Mouse (Mus musculus) cerebellum, adult 2 months (tissue): ENCODE results near the gene Golga4.

Experiments used
- CTCF ChIP-seq: fragments of 200-500 bp; IDR thresholded peaks from 2 replicates; pipeline ENCODE4 v1.5.1; 2011; ENCODE audit warnings: low read depth, mild to moderate bottlenecking, control low read depth, low read length, moderate library complexity, borderline replicate concordance; ENCODE audit not compliant: insufficient read depth
- POLR2A ChIP-seq: fragments of 200-500 bp; IDR thresholded peaks from 2 replicates; pipeline ENCODE4 v1.6.1; 2011; ENCODE audit warnings: low read length, control low read depth, borderline replicate concordance; ENCODE audit not compliant: insufficient read depth

- TF ChIP-seq CTCF (no peak), POLR2A (no peak)
Observed at GRCm38 (mm10) chr9:118520858-118521257, 14.8 kb downstream of the Golga4 start.
